9 mouse cellular contexts compared by ENCODE assay signal in the genomic region with DNA sequence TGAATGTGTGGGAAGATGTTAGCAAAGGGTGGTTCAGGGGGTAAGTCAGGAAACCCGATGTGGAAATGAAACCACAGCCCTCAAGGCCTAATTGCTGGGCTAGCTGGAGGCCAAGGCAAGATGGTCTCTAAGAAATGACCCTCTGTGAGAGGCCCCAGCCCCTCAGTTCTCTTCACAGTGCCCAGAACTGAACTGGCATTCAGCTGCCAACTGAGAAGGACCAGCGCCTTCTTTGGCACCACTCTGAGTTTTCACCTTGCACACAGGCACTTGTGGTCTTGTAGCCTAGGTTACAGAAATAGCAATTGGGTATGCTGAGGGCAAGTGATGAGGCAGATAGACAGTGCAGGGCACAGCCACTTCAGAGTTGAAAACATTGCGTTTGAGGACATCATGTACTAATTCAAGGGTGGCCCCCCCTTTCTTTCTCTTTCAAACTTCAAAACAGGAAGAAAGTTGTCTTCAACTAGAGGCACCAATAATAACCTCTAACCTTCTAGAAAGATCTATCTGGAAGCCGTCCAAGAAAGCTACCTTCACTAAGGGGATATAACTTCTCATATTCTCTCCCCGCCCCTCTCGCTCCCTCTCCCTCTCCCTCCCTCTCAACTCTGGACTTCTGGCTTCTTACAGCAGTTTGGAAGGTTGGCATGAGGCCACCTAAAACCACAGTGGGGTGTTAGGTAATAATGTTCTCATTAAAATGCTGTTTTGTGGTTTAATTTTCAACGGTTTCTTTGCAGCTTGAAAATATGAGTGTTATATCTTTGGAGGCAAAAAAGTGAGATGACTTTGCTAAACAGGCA. TPM values are rescaled to one million over a fixed set of nuclear protein-coding genes. Genes with fewer than 3 reads are reported as not detected.
A peak's percentile ranks its signal among the peaks of the same experiment; 100 is the strongest.
DNase-seq lines count a peak whose midpoint lies in the region; ATAC-seq lines count a peak whose summit lies in the region.
"Had no signal": no experiment of that assay in that cellular context is flagged by ENCODE, and none has a peak within 500 bp of the region (broad histone marks: within the 10 kb centered on the region; RNA-seq: fewer than 3 reads in every experiment).

No protein-coding gene starts in this region.

- peak; percentile 86 for ATAC-seq in neutrophil, adult 5-6 weeks (ENCODE audit: extremely low read depth, insufficient number of reproducible peaks, low FRiP score, poor library complexity, severe bottlenecking)
- ATAC-seq in hindbrain, embryonic 11.5 days (ENCODE audit: low FRiP score): no peak

- no peaks in the 10 kb centered on the region for H3K4me1 ChIP-seq in heart, embryonic 10.5 days
- no peaks in the 10 kb centered on the region for H3K4me1 ChIP-seq in hindbrain, embryonic 11.5 days (replicated peaks; ENCODE audit: control insufficient read depth, insufficient read depth, low read length)
- H3K4me1 ChIP-seq: hindbrain, embryonic 15.5 days had no signal

- 75% methylated on average over 7 of the region's 7 CpGs for WGBS in heart, embryonic 10.5 days
- whole genome bisulfite sequencing in hindbrain, embryonic 11.5 days: 86% methylated on average over 7 of the region's 7 CpGs

- no peaks in the 10 kb centered on the region for H3K36me3 ChIP-seq in heart, embryonic 10.5 days
- no peaks in the 10 kb centered on the region for H3K36me3 ChIP-seq in hindbrain, embryonic 11.5 days (ENCODE audit: control insufficient read depth, insufficient read depth, low read length)
- H3K36me3 ChIP-seq: hindbrain, embryonic 15.5 days had no signal

- DNase-seq in heart, adult 8-10 months (ENCODE audit: low spot score): peak; percentile 73
- no peak for DNase-seq in heart, embryonic 10.5 days (ENCODE audit: low spot score)
- peak; percentile 6 for DNase-seq in adipocyte (ENCODE audit: low spot score)
- DNase-seq in kidney, postnatal 25 days: peak; percentile 56 to 64
- no peak for DNase-seq in left cerebral cortex, adult 9 months (ENCODE audit: low spot score in 2 of 2)
- DNase-seq in hindbrain, embryonic 11.5 days (ENCODE audit: low spot score): no peak
- no peak for DNase-seq in frontal cortex, postnatal 25 days (ENCODE audit: low spot score in 2 of 2)

- no peaks in the 10 kb centered on the region for H3K9me3 ChIP-seq in heart, embryonic 10.5 days
- H3K9me3 ChIP-seq in hindbrain, embryonic 11.5 days (ENCODE audit: control insufficient read depth, low read length): no peaks in the 10 kb centered on the region
- H3K9me3 ChIP-seq: hindbrain, embryonic 15.5 days had no signal

- H3K9ac ChIP-seq in hindbrain, embryonic 11.5 days (ENCODE audit: low read depth, low read length): no peak overlapping the region
- H3K9ac ChIP-seq: hindbrain, embryonic 15.5 days had no signal

- H3K27ac ChIP-seq in heart, embryonic 10.5 days: no peak overlapping the region
- H3K27ac ChIP-seq in hindbrain, embryonic 11.5 days (ENCODE audit: low read depth, low read length): no peak overlapping the region
- H3K27ac ChIP-seq: hindbrain, embryonic 15.5 days had no signal

- H3K4me3 ChIP-seq in heart, embryonic 10.5 days: no peak overlapping the region
- no peak overlapping the region for H3K4me3 ChIP-seq in hindbrain, embryonic 11.5 days (ENCODE audit: low read depth, low read length)
- H3K4me3 ChIP-seq: hindbrain, embryonic 15.5 days had no signal

- H3K4me2 ChIP-seq in hindbrain, embryonic 11.5 days (replicated peaks; ENCODE audit: low read depth, low read length): no peak overlapping the region
- H3K4me2 ChIP-seq: hindbrain, embryonic 15.5 days had no signal

- no peaks in the 10 kb centered on the region; the same call in 1 of the 2 replicates for H3K27me3 ChIP-seq in heart, embryonic 10.5 days (ENCODE audit: insufficient read depth, poor library complexity, severe bottlenecking)
- H3K27me3 ChIP-seq in hindbrain, embryonic 11.5 days (ENCODE audit: control insufficient read depth, insufficient read depth, low read length): no peaks in the 10 kb centered on the region
- H3K27me3 ChIP-seq: hindbrain, embryonic 15.5 days had no signal

RNA-seq across cellular contexts. Expression of gene Cxcr4, which starts 22.8 kb away (rescaled TPM):
- 1 to 10 TPM; 5.0 to 8.6 (median 6.9) TPM for total RNA-seq in heart, adult 8-10 months (2022)
- polyA plus RNA-seq in heart, embryonic 10.5 days (2016; fragmentation: Nextera tagmentation; extraction: Ambion mirVana): 1.2 and 1.7 TPM in 2 replicates
- total RNA-seq in neutrophil, adult 5-6 weeks (2017): 920 and 1,038 TPM in 2 replicates
- 23.3 and 26.4 TPM in 2 replicates for polyA plus RNA-seq in hindbrain, embryonic 11.5 days (2014; fragmentation: Nextera tagmentation; extraction: Ambion mirVana)

Comparison
In these comparisons a context has a peak if more than half of its experiments do, and no peak if none do; other contexts are left out.
1. DNase-seq: peak in heart, adult 8-10 months (single experiment), adipocyte (single experiment) and kidney, postnatal 25 days (2 of 2); none in heart, embryonic 10.5 days (single experiment), left cerebral cortex, adult 9 months (0 of 2), hindbrain, embryonic 11.5 days (single experiment) and frontal cortex, postnatal 25 days (0 of 2).
2. RNA of gene Cxcr4, which starts 22.8 kb away (total RNA-seq): 920 to 1,038 TPM in neutrophil, adult 5-6 weeks; 5.0 to 8.6 TPM in heart, adult 8-10 months; every median in the first group is over 10 times any median in the second.